Mouse (Mus musculus) forebrain, embryonic 14.5 days (tissue): ENCODE measurements at regions not wholly inside any gene's neighbourhood (a gene's known extent, or its start where the extent isn't known, plus 50 kb on each side); places are given as distances from the start of the nearest gene placed in this dataset.
"Not testable (repeated sequence)": the region's sequence is repeated elsewhere in the genome, so short reads cannot be mapped to it uniquely, and the experiment has no call there.

Experiments used
- ATAC-seq: fragments of 200-750 bp; cut with Nextera tagmentation; 2 replicates; pipeline ENCODE4 v1.8.0; 2017; ENCODE audit warnings: mild to moderate bottlenecking, moderate library complexity
- DNase-seq: peaks from one replicate; pipeline ENCODE4 v3.0.0-alpha.2; 2015; ENCODE audit warnings: low spot score
- H3K27ac ChIP-seq: fragments of 300-500 bp; sonication (generic); 2 replicates; pipeline ENCODE4 v1.5.1; 2014; ENCODE audit warnings: low read depth, mild to moderate bottlenecking, control low read depth, low read length, moderate library complexity
- H3K27me3 ChIP-seq: fragments of 300-500 bp; sonication (generic); replicated peaks from 2 replicates; pipeline ENCODE4 v1.6.1; 2014; ENCODE audit warnings: low read length, control low read depth, mixed read lengths; ENCODE audit not compliant: control insufficient read depth, insufficient read depth
- H3K36me3 ChIP-seq: fragments of 300-500 bp; sonication (generic); 2 replicates; pipeline ENCODE4 v1.6.1; 2014; ENCODE audit warnings: low read length, control low read depth; ENCODE audit not compliant: control insufficient read depth, insufficient read depth
- H3K4me1 ChIP-seq: fragments of 300-500 bp; sonication (generic); 2 replicates; pipeline ENCODE4 v1.6.1; 2014; ENCODE audit warnings: antibody characterized with exemption, low read length, control low read depth; ENCODE audit not compliant: control insufficient read depth, insufficient read depth
- H3K4me2 ChIP-seq: fragments of 300-500 bp; sonication (generic); 2 replicates; pipeline ENCODE4 v1.6.1; 2014; ENCODE audit warnings: mild to moderate bottlenecking, control low read depth, low read length
- H3K4me3 ChIP-seq: fragments of 300-500 bp; sonication (generic); 2 replicates; pipeline ENCODE4 v1.5.1; 2014; ENCODE audit warnings: low read depth, low read length, control low read depth
- H3K9ac ChIP-seq: fragments of 300-500 bp; sonication (generic); 2 replicates; pipeline ENCODE4 v1.6.1; 2014; ENCODE audit warnings: mild to moderate bottlenecking, low read length, control low read depth, moderate library complexity
- H3K9me3 ChIP-seq: fragments of 300-500 bp; sonication (generic); replicated peaks from 2 replicates; pipeline ENCODE4 v1.6.1; 2016; ENCODE audit warnings: low read length, control low read depth, mixed read lengths; ENCODE audit not compliant: control insufficient read depth
- WGBS: fragments of 180-500 bp; shearing (Covaris S2); extraction: QIAGEN DNeasy Blood & Tissue Kit; methylation state at CpG from one replicate; pipeline ENCODE4 v1.1.7; 2014; 5-methylcytosine and 5-hydroxymethylcytosine counted together

- H3K9ac ChIP-seq = no peak overlapping the region
- no peaks in the 10 kb centered on the region for H3K4me1 ChIP-seq
- no peak overlapping the region for H3K4me2 ChIP-seq
- no peaks in the 10 kb centered on the region for H3K27me3 ChIP-seq
- ATAC-seq = no peak
- DNase-seq = no peak
- H3K9me3 ChIP-seq = no peaks in the 10 kb centered on the region
- H3K4me3 ChIP-seq = no peak overlapping the region
- WGBS = 97% methylated on average over 6 of the region's 6 CpGs
- H3K27ac ChIP-seq = no peak overlapping the region
- no peaks in the 10 kb centered on the region for H3K36me3 ChIP-seq
Observed at GRCm38 (mm10) chr2:107117564-107117963, 58.1 kb upstream of the Fshb start.

GRCm38 (mm10) chr2:107118711-107119474 lies 59.4 kb upstream of the Fshb start:
- H3K4me2 ChIP-seq = no peak overlapping the region
- DNase-seq (no peak), ATAC-seq (no peak)
- no peaks in the 10 kb centered on the region for H3K4me1 ChIP-seq
- H3K27ac ChIP-seq = no peak overlapping the region
- H3K27me3 ChIP-seq = no peaks in the 10 kb centered on the region
- H3K9me3 ChIP-seq = no peaks in the 10 kb centered on the region
- WGBS = 96% methylated on average over 9 of the region's 9 CpGs
- H3K9ac ChIP-seq = no peak overlapping the region
- H3K4me3 ChIP-seq = no peak overlapping the region
- no peaks in the 10 kb centered on the region for H3K36me3 ChIP-seq

DNA sequence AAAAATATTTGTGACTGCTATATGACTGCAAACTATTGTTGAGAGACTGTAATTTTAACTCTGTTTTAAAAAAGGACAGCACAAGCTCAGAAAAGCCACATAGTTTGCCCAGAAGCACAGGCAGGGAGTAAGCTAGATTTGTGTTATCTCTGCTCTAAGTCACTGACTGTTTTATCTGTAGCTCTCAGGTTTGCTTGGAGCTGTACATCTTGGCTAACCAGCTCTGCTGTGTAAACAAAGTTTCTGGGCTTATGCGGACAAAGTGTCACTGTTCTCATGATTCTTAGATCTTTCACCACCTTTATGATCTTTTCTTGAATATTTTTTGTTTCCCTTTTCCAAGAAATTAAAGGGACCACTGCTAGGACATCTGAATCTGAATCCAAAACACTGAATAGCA lies 60.2 kb upstream of the Fshb start:
- no peak overlapping the region for H3K9ac ChIP-seq
- no peaks in the 10 kb centered on the region for H3K9me3 ChIP-seq
- H3K36me3 ChIP-seq = no peaks in the 10 kb centered on the region
- ATAC-seq (no peak), DNase-seq (no peak)
- no peaks in the 10 kb centered on the region for H3K4me1 ChIP-seq
- no peak overlapping the region for H3K27ac ChIP-seq
- 87% methylated on average over 1 of the region's 1 CpGs for WGBS
- H3K4me3 ChIP-seq = no peak overlapping the region
- no peak overlapping the region for H3K4me2 ChIP-seq
- H3K27me3 ChIP-seq = no peaks in the 10 kb centered on the region

- no peaks in the 10 kb centered on the region for H3K27me3 ChIP-seq
- H3K27ac ChIP-seq = no peak overlapping the region
- H3K9ac ChIP-seq = no peak overlapping the region
- ATAC-seq (peak; percentile 55; the same call in 1 of the 2 replicates), DNase-seq (peak; percentile 27)
- H3K4me2 ChIP-seq = no peak overlapping the region
- no peaks in the 10 kb centered on the region for H3K36me3 ChIP-seq
- H3K4me1 ChIP-seq = no peaks in the 10 kb centered on the region
- H3K4me3 ChIP-seq = no peak overlapping the region
- no peaks in the 10 kb centered on the region for H3K9me3 ChIP-seq
Observed at GRCm38 (mm10) chr2:107133186-107133585, 73.7 kb upstream of the Fshb start.

DNA sequence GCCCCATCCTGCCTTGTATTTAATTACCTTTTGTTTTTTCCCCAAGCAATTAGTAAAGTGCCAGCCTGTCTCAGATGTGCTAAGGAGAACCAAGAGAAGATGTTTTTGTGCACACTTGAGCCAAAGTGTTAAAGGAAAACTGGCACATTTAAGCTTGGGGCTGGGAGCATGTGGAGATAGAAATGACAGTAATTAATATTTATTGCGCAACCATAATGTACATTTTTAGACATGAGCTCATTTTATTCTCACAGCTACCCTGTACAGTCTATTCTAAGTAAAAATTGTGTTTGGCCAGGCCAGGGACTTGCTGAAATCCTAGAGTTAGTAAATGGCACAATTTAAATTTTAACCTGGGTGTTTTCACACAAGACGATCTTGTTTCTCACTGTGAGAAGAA lies 89.9 kb upstream of the Fshb start:
- Histone ChIP-seq H3K27ac (no peak overlapping the region), H3K27me3 (no peaks in the 10 kb centered on the region), H3K4me3 (no peak overlapping the region), H3K9ac (no peak overlapping the region), H3K4me1 (no peaks in the 10 kb centered on the region), H3K9me3 (no peaks in the 10 kb centered on the region), H3K36me3 (no peaks in the 10 kb centered on the region), H3K4me2 (no peak overlapping the region)
- DNase-seq (peak; percentile 8), ATAC-seq (no peak)
- WGBS = 81% methylated on average over 2 of the region's 2 CpGs

DNA sequence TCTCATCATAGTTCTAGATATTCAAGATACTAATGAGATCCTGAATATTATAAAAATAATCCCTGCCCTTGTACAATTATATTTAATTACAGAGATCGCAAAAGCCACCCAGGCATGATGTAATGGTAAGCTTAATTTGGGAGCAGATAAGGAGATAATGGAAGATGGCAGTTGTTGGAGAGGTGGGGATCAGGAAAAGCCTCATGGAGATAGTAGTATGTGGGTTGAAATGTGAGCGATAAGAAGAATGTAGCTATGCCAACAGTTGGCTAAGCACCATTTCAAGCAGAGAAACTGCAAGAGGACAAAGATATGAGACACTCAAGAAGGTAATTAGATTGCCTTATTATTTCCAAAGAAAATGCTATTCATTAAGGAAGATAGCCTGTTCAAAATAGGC lies 90.4 kb upstream of the Fshb start:
- H3K4me2 ChIP-seq = no peak overlapping the region
- DNase-seq (no peak), ATAC-seq (no peak)
- H3K27ac ChIP-seq = no peak overlapping the region
- no peaks in the 10 kb centered on the region for H3K36me3 ChIP-seq
- H3K9ac ChIP-seq = no peak overlapping the region
- H3K27me3 ChIP-seq = no peaks in the 10 kb centered on the region
- H3K4me1 ChIP-seq = no peaks in the 10 kb centered on the region
- H3K4me3 ChIP-seq = no peak overlapping the region
- no peaks in the 10 kb centered on the region for H3K9me3 ChIP-seq
- WGBS = 90% methylated on average over 2 of the region's 2 CpGs

DNA sequence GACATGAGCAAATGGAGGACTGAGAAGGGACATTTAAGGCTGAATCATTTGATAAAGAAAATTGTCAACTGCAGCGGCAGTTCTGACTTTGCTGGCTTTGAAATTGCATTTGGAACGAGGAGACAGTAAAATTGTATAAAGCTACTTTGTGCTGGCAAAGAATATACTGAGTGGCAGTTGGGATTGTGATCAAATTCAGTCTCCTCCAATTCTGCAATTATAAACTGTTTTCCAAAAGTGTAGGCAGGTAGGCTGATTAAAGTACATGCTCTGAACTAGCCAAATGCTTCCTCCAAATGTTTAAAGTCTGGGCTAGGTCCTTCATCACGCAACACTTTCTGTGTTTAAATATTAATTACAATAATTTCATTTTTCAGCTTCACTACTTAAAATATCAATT lies 90.9 kb upstream of the Fshb start:
- Histone ChIP-seq H3K4me1 (no peaks in the 10 kb centered on the region), H3K27ac (no peak overlapping the region), H3K9me3 (no peaks in the 10 kb centered on the region), H3K27me3 (no peaks in the 10 kb centered on the region), H3K4me3 (no peak overlapping the region), H3K9ac (no peak overlapping the region), H3K4me2 (no peak overlapping the region), H3K36me3 (no peaks in the 10 kb centered on the region)
- ATAC-seq (no peak), DNase-seq (no peak)
- 78% methylated on average over 3 of the region's 3 CpGs for WGBS

DNA sequence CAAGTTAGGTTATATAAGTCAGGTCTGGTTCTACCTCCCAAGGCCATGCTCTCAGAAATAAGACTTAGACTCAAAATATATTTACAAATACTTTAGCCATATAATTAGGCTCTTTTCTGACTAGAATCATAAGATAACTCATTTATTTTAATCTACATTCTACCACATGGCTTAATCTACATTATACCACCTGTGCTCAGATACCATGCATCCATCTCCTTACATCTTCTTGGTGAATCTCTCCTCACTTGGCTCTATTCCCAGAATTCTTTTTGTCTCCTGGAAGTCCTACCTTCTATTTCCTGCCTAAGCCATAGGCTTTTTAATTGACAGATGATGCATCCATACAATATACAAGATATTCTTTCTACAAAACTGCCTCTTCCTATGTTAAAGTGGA lies 92.4 kb upstream of the Fshb start:
- H3K4me1 ChIP-seq = no peaks in the 10 kb centered on the region
- H3K27me3 ChIP-seq = no peaks in the 10 kb centered on the region
- H3K4me3 ChIP-seq = no peak overlapping the region
- H3K4me2 ChIP-seq = no peak overlapping the region
- no peaks in the 10 kb centered on the region for H3K9me3 ChIP-seq
- ATAC-seq (no peak), DNase-seq (no peak)
- H3K9ac ChIP-seq = no peak overlapping the region
- H3K36me3 ChIP-seq = no peaks in the 10 kb centered on the region
- no peak overlapping the region for H3K27ac ChIP-seq

GRCm38 (mm10) chr2:107158836-107159402 lies 99.5 kb upstream of the Fshb start:
- WGBS = 88% methylated on average over 13 of the region's 13 CpGs
- not testable (repeated sequence) for H3K9me3 ChIP-seq, H3K4me2 ChIP-seq, H3K27me3 ChIP-seq, H3K9ac ChIP-seq, ATAC-seq, DNase-seq, H3K36me3 ChIP-seq, H3K4me1 ChIP-seq, H3K27ac ChIP-seq, H3K4me3 ChIP-seq
